Mouse (Mus musculus): ENCODE results near the gene Mcf2l.

DNA sequence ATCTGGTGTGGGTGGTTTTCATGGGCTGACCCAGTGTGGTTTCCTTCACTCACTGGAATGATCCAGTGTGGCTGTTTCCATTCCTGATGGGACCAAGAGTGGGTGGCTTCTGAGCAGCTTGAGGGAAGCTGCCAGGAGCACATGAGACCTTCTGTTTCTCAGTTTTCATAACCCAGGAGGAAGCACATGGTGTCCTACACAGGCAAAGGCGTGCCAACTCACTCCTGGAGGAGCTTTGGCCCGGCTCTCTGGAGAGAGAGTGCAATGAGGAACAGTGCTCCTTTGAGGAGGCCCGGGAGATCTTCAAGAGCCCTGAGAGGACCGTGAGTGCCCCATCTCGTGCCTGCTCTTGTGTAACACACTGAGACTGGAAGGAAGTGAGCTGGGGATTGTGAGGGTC is 154.9 kb downstream of the Mcf2l start:
- TF ChIP-seq POLR2A (IDR thresholded peaks at IDR 0.05; ENCODE audit: borderline replicate concordance, control insufficient read depth, low read depth, low read length) (no peak), CTCF (IDR thresholded peaks at IDR 0.05; ENCODE audit: control insufficient read depth, insufficient read depth, low read length) (no peak)
